Mouse (Mus musculus) forebrain, embryonic 11.5 days (tissue): ENCODE measurements around the gene Ppp1r3a. TPM values are rescaled to one million over a fixed set of nuclear protein-coding genes. Genes with fewer than 3 reads are reported as not detected.

Experiments used
- ATAC-seq: fragments of 200-750 bp; cut with Nextera tagmentation; replicated peaks from 2 replicates; pipeline ENCODE4 v1.8.0; 2017; ENCODE audit warnings: moderate TSS enrichment; ENCODE audit not compliant: low FRiP score
- DNase-seq: peaks from one replicate; pipeline ENCODE4 v3.0.0-alpha.2; 2017; ENCODE audit warnings: low spot score
- H3K27ac ChIP-seq: fragments of 300-500 bp; sonication (generic); 2 replicates; pipeline ENCODE4 v1.5.1; 2014; ENCODE audit warnings: low read depth, low read length
- H3K27me3 ChIP-seq: fragments of 300-500 bp; sonication (generic); 2 replicates; pipeline ENCODE4 v1.6.1; 2014; ENCODE audit warnings: mild to moderate bottlenecking, low read length, mixed read lengths; ENCODE audit not compliant: control insufficient read depth, insufficient read depth
- H3K36me3 ChIP-seq: fragments of 300-500 bp; sonication (generic); 2 replicates; pipeline ENCODE4 v1.6.1; 2014; ENCODE audit warnings: mild to moderate bottlenecking, low read length, moderate library complexity, mixed read lengths; ENCODE audit not compliant: control insufficient read depth, insufficient read depth
- H3K4me1 ChIP-seq: fragments of 300-500 bp; sonication (generic); replicated peaks from 2 replicates; pipeline ENCODE4 v1.6.1; 2014; ENCODE audit warnings: low read length, mixed read lengths; ENCODE audit not compliant: control insufficient read depth, insufficient read depth
- H3K4me2 ChIP-seq: fragments of 300-500 bp; sonication (generic); 2 replicates; pipeline ENCODE4 v1.6.1; 2014; ENCODE audit warnings: low read depth, mild to moderate bottlenecking, low read length, moderate library complexity, mixed read lengths; ENCODE audit not compliant: severe bottlenecking
- H3K4me3 ChIP-seq: fragments of 300-500 bp; sonication (generic); 2 replicates; pipeline ENCODE4 v1.5.1; 2014; ENCODE audit warnings: low read depth, low read length
- H3K9ac ChIP-seq: fragments of 300-500 bp; sonication (generic); 2 replicates; pipeline ENCODE4 v1.6.1; 2014; ENCODE audit warnings: low read length
- H3K9me3 ChIP-seq: fragments of 300-500 bp; sonication (generic); 2 replicates; pipeline ENCODE4 v1.6.1; 2016; ENCODE audit warnings: low read length, mixed read lengths; ENCODE audit not compliant: control insufficient read depth
- WGBS: fragments of 180-500 bp; shearing (Covaris S2); extraction: QIAGEN DNeasy Blood & Tissue Kit; methylation state at CpG from one replicate; pipeline ENCODE4 v1.1.7; 2014; 5-methylcytosine and 5-hydroxymethylcytosine counted together
- polyA plus RNA-seq: library from polyadenylated mRNA; unstranded; fragments of >200 nt; fragmentation: Nextera tagmentation; extraction: Ambion mirVana; gene quantifications from 2 replicates; pipeline ENCODE4 v1.2.1, GENCODE M21; 2014

The Ppp1r3a gene
- not detected in 2 replicates for polyA plus RNA-seq

GRCm38 (mm10) chr6:14754901-14755591 is at the start of gene Ppp1r3a:
TSS of gene Ppp1r3a (minus strand) at chr6:14755274.
- ATAC-seq = no peak
- WGBS = 89% methylated on average over 7 of the region's 7 CpGs

GRCm38 (mm10) chr6:14787157-14787938 is 32.3 kb upstream of the Ppp1r3a start:
- 87% methylated on average over 1 of the region's 1 CpGs for WGBS
- H3K4me3 ChIP-seq = no peak overlapping the region
- no peaks in the 10 kb centered on the region for H3K36me3 ChIP-seq
- H3K4me1 ChIP-seq = no peaks in the 10 kb centered on the region
- H3K9ac ChIP-seq = no peak overlapping the region
- no peak overlapping the region for H3K27ac ChIP-seq
- H3K9me3 ChIP-seq = no peaks in the 10 kb centered on the region
- no peak overlapping the region for H3K4me2 ChIP-seq
- H3K27me3 ChIP-seq = no peaks in the 10 kb centered on the region
- DNase-seq (no peak), ATAC-seq (no peak)

More at GRCm38 (mm10) chr6:14754901-14755591, at the start of gene Ppp1r3a:
- Histone ChIP-seq H3K27ac (no peak within 1 kb of the TSS), H3K9me3 (no peaks in the 10 kb centered on the region), H3K4me2 (no peak within 1 kb of the TSS), H3K27me3 (no peaks in the 10 kb centered on the region), H3K4me1 (no peaks in the 10 kb centered on the region), H3K9ac (no peak within 1 kb of the TSS), H3K4me3 (no peak within 1 kb of the TSS), H3K36me3 (no peaks in the 10 kb centered on the region)
- no peak for DNase-seq

- no peaks in the 10 kb centered on the region for H3K36me3 ChIP-seq
- no peak overlapping the region for H3K9ac ChIP-seq
- H3K27me3 ChIP-seq = no peaks in the 10 kb centered on the region
- H3K4me1 ChIP-seq = no peaks in the 10 kb centered on the region
- H3K4me2 ChIP-seq = no peak overlapping the region
- H3K27ac ChIP-seq = no peak overlapping the region
- WGBS = 91% methylated on average over 4 of the region's 4 CpGs
- ATAC-seq (no peak), DNase-seq (no peak)
- H3K9me3 ChIP-seq = no peaks in the 10 kb centered on the region
- no peak overlapping the region for H3K4me3 ChIP-seq
Observed at GRCm38 (mm10) chr6:14777920-14778319, 22.8 kb upstream of the Ppp1r3a start.

- 82% methylated on average over 2 of the region's 2 CpGs for WGBS
- H3K27ac ChIP-seq = no peak overlapping the region
- H3K9me3 ChIP-seq = no peaks in the 10 kb centered on the region
- H3K36me3 ChIP-seq = no peaks in the 10 kb centered on the region
- no peak for DNase-seq
- no peaks in the 10 kb centered on the region for H3K4me1 ChIP-seq
- no peak for ATAC-seq
- H3K9ac ChIP-seq = no peak overlapping the region
- no peak overlapping the region for H3K4me3 ChIP-seq
- no peaks in the 10 kb centered on the region for H3K27me3 ChIP-seq
- no peak overlapping the region for H3K4me2 ChIP-seq
Observed at GRCm38 (mm10) chr6:14771717-14772116, 16.6 kb upstream of the Ppp1r3a start.

- ATAC-seq = no peak
- Histone ChIP-seq H3K36me3 (no peaks in the 10 kb centered on the region), H3K9ac (no peak overlapping the region), H3K4me1 (no peaks in the 10 kb centered on the region), H3K27me3 (no peaks in the 10 kb centered on the region), H3K9me3 (no peaks in the 10 kb centered on the region), H3K27ac (no peak overlapping the region), H3K4me3 (no peak overlapping the region), H3K4me2 (no peak overlapping the region)
- no peak for DNase-seq
- WGBS = 75% methylated on average over 3 of the region's 3 CpGs
Observed at GRCm38 (mm10) chr6:14757486-14757885, 2.4 kb upstream of the Ppp1r3a start.

- DNase-seq (no peak), ATAC-seq (no peak)
- Histone ChIP-seq H3K4me1 (no peaks in the 10 kb centered on the region), H3K9me3 (no peaks in the 10 kb centered on the region), H3K4me2 (no peak overlapping the region), H3K9ac (no peak overlapping the region), H3K4me3 (no peak overlapping the region), H3K36me3 (no peaks in the 10 kb centered on the region), H3K27me3 (no peaks in the 10 kb centered on the region), H3K27ac (no peak overlapping the region)
- WGBS = 86% methylated on average over 4 of the region's 4 CpGs
Observed at GRCm38 (mm10) chr6:14753512-14753911, 1.6 kb downstream of the Ppp1r3a start.

- WGBS = 70% methylated on average over 1 of the region's 1 CpGs
- Histone ChIP-seq H3K27me3 (no peaks in the 10 kb centered on the region), H3K9ac (no peak overlapping the region), H3K36me3 (no peaks in the 10 kb centered on the region), H3K4me2 (no peak overlapping the region), H3K4me3 (no peak overlapping the region), H3K4me1 (no peaks in the 10 kb centered on the region), H3K27ac (no peak overlapping the region), H3K9me3 (no peaks in the 10 kb centered on the region)
- DNase-seq = no peak
- ATAC-seq = no peak
Observed at GRCm38 (mm10) chr6:14752211-14752610, 2.9 kb downstream of the Ppp1r3a start.

- ATAC-seq (no peak), DNase-seq (no peak)
- no peak overlapping the region for H3K27ac ChIP-seq
- no peak overlapping the region for H3K4me2 ChIP-seq
- H3K27me3 ChIP-seq = no peaks in the 10 kb centered on the region
- no peaks in the 10 kb centered on the region for H3K4me1 ChIP-seq
- H3K9me3 ChIP-seq = no peaks in the 10 kb centered on the region
- no peaks in the 10 kb centered on the region for H3K36me3 ChIP-seq
- WGBS = 88% methylated on average over 2 of the region's 2 CpGs
- H3K4me3 ChIP-seq = no peak overlapping the region
- H3K9ac ChIP-seq = no peak overlapping the region
Observed at GRCm38 (mm10) chr6:14747000-14747399, 8.1 kb downstream of the Ppp1r3a start.
